24 mouse cellular contexts compared by ENCODE assay signal in the genomic region with DNA sequence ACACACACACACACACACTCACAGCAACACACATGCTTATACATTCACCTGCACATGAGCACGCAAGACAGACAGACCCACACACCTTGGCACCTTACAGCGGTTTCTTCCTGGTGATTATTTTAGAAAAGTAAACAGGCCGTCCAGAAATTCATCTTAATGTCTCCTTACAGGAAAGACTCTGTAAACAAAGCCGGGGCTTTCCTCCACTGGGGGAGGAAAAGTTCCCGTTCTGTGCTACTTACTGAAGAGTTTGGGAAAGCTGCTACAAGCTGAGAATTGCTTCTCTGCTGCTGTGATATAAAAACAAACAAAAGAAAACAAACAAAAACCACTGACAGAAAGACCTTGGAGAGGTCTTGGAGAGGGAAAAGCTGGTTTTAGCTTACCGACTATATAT. TPM values are rescaled to one million over a fixed set of nuclear protein-coding genes. Genes with fewer than 3 reads are reported as not detected.
DNase-seq lines count a peak whose midpoint lies in the region; ATAC-seq and TF ChIP-seq lines count a peak whose summit lies in the region.
"Had no signal": no experiment of that assay in that cellular context is flagged by ENCODE, and none has a peak within 500 bp of the region (broad histone marks: within the 10 kb centered on the region; RNA-seq: fewer than 3 reads in every experiment).

No protein-coding gene starts in this region.

- no peaks in the 10 kb centered on the region for H3K36me3 ChIP-seq in stomach, embryonic 15.5 days
- H3K36me3 ChIP-seq in stomach, postnatal 0 days (ENCODE audit: control insufficient read depth, insufficient read depth, low read length): no peaks in the 10 kb centered on the region
- H3K36me3 ChIP-seq in midbrain, embryonic 10.5 days: no peaks in the 10 kb centered on the region
- H3K36me3 ChIP-seq: forebrain, embryonic 10.5 days; heart, embryonic 10.5 days; hindbrain, embryonic 12.5 days had no signal

- TF ChIP-seq POLR2A in olfactory bulb, adult 2 months (IDR thresholded peaks at IDR 0.05; ENCODE audit: insufficient read depth, low read depth, low read length): no peak

- no peak for ATAC-seq in stomach, embryonic 15.5 days (ENCODE audit: insufficient read depth, low FRiP score, low read depth)
- ATAC-seq in stomach, postnatal 0 days (ENCODE audit: low FRiP score, low TSS enrichment): no peak
- ATAC-seq: activated CD4-positive, CD25-positive, alpha-beta regulatory T cell, adult 4 months; forebrain, embryonic 14.5 days had no signal

- H3K9me3 ChIP-seq in stomach, embryonic 15.5 days: no peaks in the 10 kb centered on the region
- no peaks in the 10 kb centered on the region for H3K9me3 ChIP-seq in stomach, postnatal 0 days (ENCODE audit: control insufficient read depth, low read length)
- no peaks in the 10 kb centered on the region for H3K9me3 ChIP-seq in midbrain, embryonic 10.5 days (replicated peaks)
- H3K9me3 ChIP-seq: forebrain, embryonic 10.5 days; heart, embryonic 10.5 days; hindbrain, embryonic 12.5 days had no signal

- H3K4me1 ChIP-seq in stomach, embryonic 15.5 days: peaks cover 9% of the 10 kb centered on the region; the same call in 1 of the 2 replicates
- peaks cover 4% of the 10 kb centered on the region; the same call in 1 of the 2 replicates for H3K4me1 ChIP-seq in stomach, postnatal 0 days (replicated peaks; ENCODE audit: control insufficient read depth, insufficient read depth)
- H3K4me1 ChIP-seq in olfactory bulb, adult 2 months (ENCODE audit: control insufficient read depth, insufficient read depth, low read length): peaks cover 17% of the 10 kb centered on the region
- peaks cover 8% of the 10 kb centered on the region; the same call in 1 of the 2 replicates for H3K4me1 ChIP-seq in midbrain, embryonic 10.5 days
- H3K4me1 ChIP-seq: hindbrain, embryonic 12.5 days had no signal

- intact Hi-C loops in left cerebral cortex, adult 2 months (cut with DNase I): no loop called here
- intact Hi-C loops in left cerebral cortex, postnatal 4 days (cut with DNase I): no loop called here

- WGBS in stomach, embryonic 15.5 days: 13% methylated on average over 6 of the region's 6 CpGs
- WGBS in stomach, postnatal 0 days: 9% methylated on average over 6 of the region's 6 CpGs
- WGBS in olfactory bulb, adult 2 months: 46% methylated on average over 6 of the region's 6 CpGs
- 75% methylated on average over 6 of the region's 6 CpGs for WGBS in midbrain, embryonic 10.5 days

- H3K27ac ChIP-seq in left cerebral cortex, adult 2 months: peak overlapping the region; percentile 8; the same call in 1 of the 2 replicates
- peak overlapping the region; percentile 24; the same call in 1 of the 2 replicates for H3K27ac ChIP-seq in stomach, embryonic 15.5 days
- no peak overlapping the region for H3K27ac ChIP-seq in stomach, postnatal 0 days (replicated peaks)
- peak overlapping the region; percentile 94 for H3K27ac ChIP-seq in olfactory bulb, adult 2 months (ENCODE audit: insufficient read depth, low read depth, low read length)
- no peak overlapping the region for H3K27ac ChIP-seq in midbrain, embryonic 10.5 days (replicated peaks)
- H3K27ac ChIP-seq: forebrain, embryonic 10.5 days; hindbrain, embryonic 12.5 days had no signal

- H3K4me3 ChIP-seq in left cerebral cortex, adult 2 months: no peak overlapping the region
- H3K4me3 ChIP-seq in stomach, embryonic 15.5 days (replicated peaks): no peak overlapping the region
- no peak overlapping the region for H3K4me3 ChIP-seq in stomach, postnatal 0 days (ENCODE audit: low read depth, low read length)
- no peak overlapping the region for H3K4me3 ChIP-seq in olfactory bulb, adult 2 months (ENCODE audit: insufficient read depth, low read depth, low read length)
- no peak overlapping the region for H3K4me3 ChIP-seq in midbrain, embryonic 10.5 days
- H3K4me3 ChIP-seq: forebrain, embryonic 10.5 days; heart, embryonic 10.5 days; hindbrain, embryonic 12.5 days had no signal

- TF ChIP-seq EP300 in stomach, postnatal 0 days (optimal IDR thresholded peaks at IDR 0.05): no peak

- no peak overlapping the region for H3K4me2 ChIP-seq in stomach, embryonic 15.5 days
- H3K4me2 ChIP-seq in stomach, postnatal 0 days (replicated peaks; ENCODE audit: low read depth): no peak overlapping the region
- H3K4me2 ChIP-seq: hindbrain, embryonic 12.5 days had no signal

- no peak overlapping the region for H3K9ac ChIP-seq in stomach, embryonic 15.5 days
- H3K9ac ChIP-seq in stomach, postnatal 0 days (ENCODE audit: low read length): no peak overlapping the region
- H3K9ac ChIP-seq: hindbrain, embryonic 12.5 days had no signal

- no peak for DNase-seq in left cerebral cortex, adult 2 months (ENCODE audit: extremely low spot score in 1 of 2, low spot score in 2 of 2)
- no peak for DNase-seq in left cerebral cortex, postnatal 4 days
- DNase-seq in stomach, postnatal 0 days (ENCODE audit: low spot score): no peak
- no peak for DNase-seq in kidney, adult 11 months
- no peak for DNase-seq in midbrain, embryonic 10.5 days (ENCODE audit: low spot score)
- DNase-seq: adrenal gland, postnatal 14 days; cerebellum, adult 11-12 months; cerebellum, adult 9-10 months; cerebellum, postnatal 25 days; heart, adult 18-20 months; heart, postnatal 10 days; heart, postnatal 4 days had no signal

- H3K27me3 ChIP-seq in stomach, embryonic 15.5 days (replicated peaks): no peaks in the 10 kb centered on the region
- no peaks in the 10 kb centered on the region for H3K27me3 ChIP-seq in stomach, postnatal 0 days (ENCODE audit: control insufficient read depth, insufficient read depth, low read length)
- no peaks in the 10 kb centered on the region for H3K27me3 ChIP-seq in midbrain, embryonic 10.5 days (ENCODE audit: low read depth, poor library complexity, severe bottlenecking)
- H3K27me3 ChIP-seq: hindbrain, embryonic 12.5 days; Patski had no signal

- TF ChIP-seq CTCF in left cerebral cortex, adult 2 months (IDR thresholded peaks at IDR 0.05): no peak
- TF ChIP-seq CTCF in stomach, postnatal 0 days (IDR thresholded peaks at IDR 0.05; ENCODE audit: low read depth): no peak
- no peak for TF ChIP-seq CTCF in olfactory bulb, adult 2 months (IDR thresholded peaks at IDR 0.05; ENCODE audit: insufficient read depth, low read depth, low read length)

RNA-seq across cellular contexts. Expression of a gene that starts 34.8 kb away (rescaled TPM):
- total RNA-seq in left cerebral cortex, adult 2 months (2021): under 1 TPM; 0.23 to 0.56 TPM
- total RNA-seq in left cerebral cortex, postnatal 4 days (2021): under 1 TPM in 1 of 2 experiments, not detected in 1; 0.34 TPM
- 0.15 and 0.18 TPM in 2 replicates for polyA plus RNA-seq in stomach, embryonic 15.5 days (2015; fragmentation: Nextera tagmentation; extraction: Ambion mirVana)
- polyA plus RNA-seq in stomach, postnatal 0 days (2015; fragmentation: Nextera tagmentation; extraction: Ambion mirVana): 0.05 TPM in 1 of 2 replicates, not detected in the other
- not detected in 2 replicates for polyA plus RNA-seq in olfactory bulb, adult 2 months (2012; ENCODE audit: insufficient read depth, insufficient read length, low replicate concordance, missing spikeins)
- polyA plus RNA-seq in midbrain, embryonic 10.5 days (2016; fragmentation: Nextera tagmentation; extraction: Ambion mirVana): not detected in 2 replicates
- total RNA-seq: adrenal gland, adult 18-20 months; adrenal gland, postnatal 14 days; CH12.LX had no signal
- polyA plus RNA-seq: embryonic facial prominence, embryonic 14.5 days; forebrain, embryonic 10.5 days; forebrain, embryonic 14.5 days; heart, embryonic 14.5 days; hindbrain, embryonic 12.5 days had no signal

RNA-seq across cellular contexts. Expression of a gene that starts 56.9 kb away (rescaled TPM):
- 10 to 100 TPM; 95.9 to 98.5 TPM for total RNA-seq in left cerebral cortex, adult 2 months (2021)
- total RNA-seq in left cerebral cortex, postnatal 4 days (2021): 100 to 1,000 TPM; 132 to 140 TPM
- 51.1 and 52.6 TPM in 2 replicates for polyA plus RNA-seq in stomach, embryonic 15.5 days (2015; fragmentation: Nextera tagmentation; extraction: Ambion mirVana)
- polyA plus RNA-seq in stomach, postnatal 0 days (2015; fragmentation: Nextera tagmentation; extraction: Ambion mirVana): 32.1 and 34.1 TPM in 2 replicates
- polyA plus RNA-seq in olfactory bulb, adult 2 months (2012; ENCODE audit: insufficient read depth, insufficient read length, low replicate concordance, missing spikeins): 219 TPM in 1 of 2 replicates, not detected in the other
- polyA plus RNA-seq in midbrain, embryonic 10.5 days (2016; fragmentation: Nextera tagmentation; extraction: Ambion mirVana): 49.9 and 50.9 TPM in 2 replicates

Comparison
In these comparisons a context has a peak if more than half of its experiments do, and no peak if none do; other contexts are left out.
1. H3K27ac ChIP-seq: peak in left cerebral cortex, adult 2 months (single experiment), stomach, embryonic 15.5 days (single experiment) and olfactory bulb, adult 2 months (single experiment); none in stomach, postnatal 0 days (single experiment) and midbrain, embryonic 10.5 days (single experiment).